Mouse (Mus musculus) layer of hippocampus, postnatal 36 days (tissue): ENCODE measurements around the gene A26c2. TPM values are rescaled to one million over a fixed set of nuclear protein-coding genes. Genes with fewer than 3 reads are reported as not detected.

ENCODE experiments used
- DNase-seq, 2 experiments: peaks; one replicate each; pipeline ENCODE4 v3.0.0; 2022
- total RNA-seq, 2 experiments: library from RNA; stranded (reverse); gene quantifications; 2 replicates each; pipeline ENCODE4 v1.2.3; 2021

A26c2 gene
- total RNA-seq = not detected

GRCm38 (mm10) chr7:62823573-62823972 is at the start of gene A26c2:
A26c2 (minus strand) TSS chr7:62823673.
- DNase-seq = no peak

- no peak for DNase-seq
Observed at GRCm38 (mm10) chr7:62851471-62851870, 28.0 kb upstream of the A26c2 start.
